Mouse (Mus musculus) liver, embryonic 14.5 days (tissue): ENCODE data around the gene Fcrla. TPM values are rescaled to one million over a fixed set of nuclear protein-coding genes. Genes with fewer than 3 reads are reported as not detected.
A peak's percentile ranks its signal among the peaks of the same experiment; 100 is the strongest.

ENCODE experiments used
- ATAC-seq: fragments of 200-750 bp; cut with Nextera tagmentation; 2 replicates; pipeline ENCODE4 v1.8.0; 2017; ENCODE audit warnings: moderate number of reproducible peaks, mild to moderate bottlenecking, moderate library complexity; ENCODE audit not compliant: insufficient read depth
- DNase-seq, 3 experiments: peaks; one replicate each; pipeline ENCODE4 v3.0.0-alpha.2; 2012 to 2013; ENCODE audit warnings: low read depth in 3 of 3, low spot score in 3 of 3
- H3K27ac ChIP-seq: fragments of 300-500 bp; sonication (generic); 2 replicates; pipeline ENCODE4 v1.5.1; 2014; ENCODE audit warnings: moderate library complexity, mild to moderate bottlenecking, control low read depth, inconsistent platforms
- H3K27me3 ChIP-seq: fragments of 300-500 bp; sonication (generic); 2 replicates; pipeline ENCODE4 v1.6.1; 2014; ENCODE audit warnings: mild to moderate bottlenecking, low read length, moderate library complexity; ENCODE audit not compliant: control insufficient read depth, insufficient read depth
- H3K36me3 ChIP-seq: fragments of 300-500 bp; sonication (generic); replicated peaks from 2 replicates; pipeline ENCODE4 v1.6.1; 2014; ENCODE audit warnings: low read depth; ENCODE audit not compliant: control insufficient read depth, insufficient read depth
- H3K4me1 ChIP-seq, 2 experiments: fragments of 200-500 bp in 1 of 2; fragments of 300-500 bp in 1 of 2; sonication (generic) in 1 of 2; replicated peaks; 2 replicates each; pipeline ENCODE4 v1.6.1; 2012 to 2014; ENCODE audit warnings: antibody characterized with exemption in 1 of 2, inconsistent platforms in 1 of 2, low read length in 1 of 2; ENCODE audit not compliant: control insufficient read depth in 2 of 2, insufficient read depth in 2 of 2
- H3K4me2 ChIP-seq: fragments of 300-500 bp; sonication (generic); 2 replicates; pipeline ENCODE4 v1.6.1; 2014; ENCODE audit warnings: low read depth, mild to moderate bottlenecking, control low read depth, moderate library complexity
- H3K4me3 ChIP-seq, 2 experiments: fragments of 200-500 bp in 1 of 2; fragments of 300-500 bp in 1 of 2; sonication (generic) in 1 of 2; 2 replicates each; pipeline ENCODE4 v1.5.1; 2012 to 2014; ENCODE audit warnings: low read depth in 2 of 2, low read length in 2 of 2, mild to moderate bottlenecking in 2 of 2, control low read depth in 1 of 2, inconsistent platforms in 1 of 2, moderate library complexity in 1 of 2; ENCODE audit not compliant: insufficient read depth in 1 of 2
- H3K9ac ChIP-seq: fragments of 300-500 bp; sonication (generic); replicated peaks from 2 replicates; pipeline ENCODE4 v1.6.1; 2014; ENCODE audit warnings: mild to moderate bottlenecking, control low read depth, moderate library complexity
- H3K9me3 ChIP-seq: fragments of 300-500 bp; sonication (generic); 2 replicates; pipeline ENCODE4 v1.6.1; 2016; ENCODE audit warnings: low read length, mixed read lengths; ENCODE audit not compliant: control insufficient read depth
- CTCF ChIP-seq: IDR thresholded peaks from 2 replicates; pipeline ENCODE4 v1.5.1; 2016; ENCODE audit warnings: antibody characterized with exemption, low read depth, control low read depth
- EP300 ChIP-seq: IDR thresholded peaks from 2 replicates; pipeline ENCODE4 v1.6.1; 2016; ENCODE audit warnings: antibody characterized with exemption, low read depth
- WGBS: fragments of 180-500 bp; shearing (Covaris S2); extraction: QIAGEN DNeasy Blood & Tissue Kit; methylation state at CpG from one replicate; pipeline ENCODE4 v1.1.7; 2014; ENCODE audit not compliant: insufficient replicate concordance; 5-methylcytosine and 5-hydroxymethylcytosine counted together
- polyA plus RNA-seq, 2 experiments: library from polyadenylated mRNA; depleted of rRNA in 1 of 2; stranded (reverse) in 1 of 2; unstranded in 1 of 2; fragments of >200 nt; fragmentation: Nextera tagmentation in 1 of 2; extraction: Ambion mirVana in 1 of 2; gene quantifications; 2 replicates each; pipeline versions ENCODE4 v1.2.1 to v1.2.3; 2012 to 2014

Fcrla gene
- polyA plus RNA-seq, 2 experiments: 0.35 to 0.56 TPM

GRCm38 (mm10) chr1:170901536-170902238, 25.7 kb downstream of the Fcrla start:
- Histone ChIP-seq H3K36me3 (no peaks in the 10 kb centered on the region), H3K4me2 (peak overlapping the region; percentile 53), H3K9me3 (no peaks in the 10 kb centered on the region), H3K4me3 (no peak overlapping the region), H3K9ac (no peak overlapping the region), H3K4me1 (no peaks in the 10 kb centered on the region), H3K27me3 (peaks cover 9% of the 10 kb centered on the region), H3K27ac (no peak overlapping the region)
- peak; percentile 60; the same call in 1 of the 2 replicates for ATAC-seq
- WGBS: 31% methylated on average over 10 of the region's 10 CpGs
- TF ChIP-seq CTCF: peak; percentile 86
- TF ChIP-seq EP300: no peak
- DNase-seq: peak; percentile 66 to 74 (median 71)

- H3K4me3 ChIP-seq: peak overlapping the region in 1 of 2 experiments; percentile 13; a peak in 1 of 4 replicates
- WGBS: 19% methylated on average over 10 of the region's 10 CpGs
- no peak for ATAC-seq
Observed at GRCm38 (mm10) chr1:170900799-170901467, 26.4 kb downstream of the Fcrla start.

GRCm38 (mm10) chr1:170898413-170899075, 28.8 kb downstream of the Fcrla start:
- Histone ChIP-seq H3K36me3 (no peaks in the 10 kb centered on the region), H3K4me3 (no peak overlapping the region), H3K4me1 (no peaks in the 10 kb centered on the region), H3K4me2 (no peak overlapping the region), H3K27me3 (no peaks in the 10 kb centered on the region), H3K9ac (no peak overlapping the region), H3K27ac (no peak overlapping the region), H3K9me3 (no peaks in the 10 kb centered on the region)
- TF ChIP-seq CTCF: no peak
- no peak for TF ChIP-seq EP300
- ATAC-seq (no peak), DNase-seq (no peak)
- WGBS: 32% methylated on average over 16 of the region's 16 CpGs

More at GRCm38 (mm10) chr1:170900799-170901467, 26.4 kb downstream of the Fcrla start:
- Histone ChIP-seq H3K9ac (no peak overlapping the region), H3K4me2 (peak overlapping the region; percentile 53), H3K4me1 (no peaks in the 10 kb centered on the region), H3K9me3 (no peaks in the 10 kb centered on the region), H3K27ac (no peak overlapping the region), H3K27me3 (peaks cover 2% of the 10 kb centered on the region; the same call in 1 of the 2 replicates), H3K36me3 (no peaks in the 10 kb centered on the region)
- peak; percentile 46; the same call in 1 of the 2 replicates for TF ChIP-seq CTCF
- no peak for TF ChIP-seq EP300
- DNase-seq: peak; percentile 41 to 51 (median 46)

- ATAC-seq (no peak), DNase-seq (no peak)
- H3K4me3 ChIP-seq: no peak overlapping the region
- H3K4me2 ChIP-seq: no peak overlapping the region
- H3K9me3 ChIP-seq: no peaks in the 10 kb centered on the region
- H3K4me1 ChIP-seq: no peaks in the 10 kb centered on the region
- H3K27ac ChIP-seq: no peak overlapping the region
- no peaks in the 10 kb centered on the region for H3K27me3 ChIP-seq
- H3K36me3 ChIP-seq: no peaks in the 10 kb centered on the region
- WGBS: 31% methylated on average over 5 of the region's 5 CpGs
- no peak for TF ChIP-seq EP300
- no peak for TF ChIP-seq CTCF
- no peak overlapping the region for H3K9ac ChIP-seq
Observed at GRCm38 (mm10) chr1:170896651-170897281, 30.6 kb downstream of the Fcrla start.
